Mouse (Mus musculus) right cerebral cortex, adult 18-20 months (tissue): ENCODE data around the gene Eps8l2.
"Not testable (repeated sequence)": the region's sequence is repeated elsewhere in the genome, so short reads cannot be mapped to it uniquely, and the experiment has no call there.

Source experiments
- DNase-seq: peaks from one replicate; pipeline ENCODE4 v3.0.0; 2022; ENCODE audit warnings: mixed read lengths

The Eps8l2 gene

DNA sequence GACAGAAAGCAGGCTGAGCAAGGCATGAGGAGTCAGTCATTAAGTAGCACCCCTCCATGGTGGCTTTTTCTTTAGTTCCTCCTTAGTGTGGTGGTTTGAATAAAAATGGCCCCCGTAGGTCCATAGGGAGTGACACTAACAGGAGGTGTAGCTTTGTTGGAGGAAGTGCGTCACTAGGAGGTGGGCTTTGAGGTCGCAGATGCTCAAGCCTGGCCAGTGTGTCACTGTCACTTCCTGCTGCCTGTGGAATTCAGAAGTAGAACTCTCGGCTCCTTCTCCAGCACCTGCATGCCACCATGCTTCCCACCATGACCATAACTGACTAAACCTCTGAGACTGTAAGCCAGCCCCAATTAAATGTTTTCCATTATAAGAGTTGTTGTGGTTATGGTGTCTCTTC lies 28.7 kb downstream of the Eps8l2 start:
- no peak for DNase-seq

- DNase-seq = no peak
Observed at GRCm38 (mm10) chr7:141369918-141370317, 31.2 kb downstream of the Eps8l2 start.

GRCm38 (mm10) chr7:141371942-141372595 lies 33.4 kb downstream of the Eps8l2 start:
- no peak for DNase-seq

DNA sequence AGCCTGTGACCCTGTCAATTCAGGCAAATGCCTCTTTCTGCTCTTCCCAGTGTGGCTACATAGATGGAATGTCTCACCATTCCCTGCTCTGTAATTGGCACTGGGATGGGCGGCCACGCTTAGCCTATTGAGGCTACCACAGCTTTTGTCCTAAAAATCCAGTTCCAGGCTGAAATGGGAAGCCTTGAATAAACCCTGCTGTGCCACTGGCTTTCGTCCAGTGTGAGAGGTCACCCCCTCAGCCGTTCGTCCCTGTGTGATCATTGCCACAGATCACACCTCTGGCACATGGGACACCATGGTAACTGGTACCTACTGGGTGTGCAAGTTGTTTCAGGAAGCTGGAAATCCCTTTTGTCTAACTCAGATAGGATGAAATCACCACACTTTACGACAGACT lies 34.9 kb downstream of the Eps8l2 start:
- no peak for DNase-seq

DNA sequence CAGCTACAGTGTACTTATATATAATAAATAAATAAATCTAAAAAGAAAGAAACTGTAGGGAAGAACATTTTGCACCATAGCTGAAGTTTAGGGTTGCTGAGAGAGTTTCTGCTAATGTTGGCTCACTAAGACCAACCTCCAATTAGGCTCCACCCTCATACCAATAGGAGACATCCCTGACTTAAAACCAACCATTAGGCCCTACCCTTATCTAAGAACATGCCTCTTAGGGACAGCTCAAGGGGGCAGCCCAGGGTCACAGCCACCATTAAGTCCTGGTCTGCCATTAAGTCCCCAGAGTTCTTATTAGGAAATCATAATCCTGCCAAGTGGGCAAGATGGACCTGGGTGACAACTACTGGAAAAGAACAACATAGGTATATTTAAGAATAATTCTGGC lies 35.7 kb downstream of the Eps8l2 start:
- DNase-seq = no peak

DNA sequence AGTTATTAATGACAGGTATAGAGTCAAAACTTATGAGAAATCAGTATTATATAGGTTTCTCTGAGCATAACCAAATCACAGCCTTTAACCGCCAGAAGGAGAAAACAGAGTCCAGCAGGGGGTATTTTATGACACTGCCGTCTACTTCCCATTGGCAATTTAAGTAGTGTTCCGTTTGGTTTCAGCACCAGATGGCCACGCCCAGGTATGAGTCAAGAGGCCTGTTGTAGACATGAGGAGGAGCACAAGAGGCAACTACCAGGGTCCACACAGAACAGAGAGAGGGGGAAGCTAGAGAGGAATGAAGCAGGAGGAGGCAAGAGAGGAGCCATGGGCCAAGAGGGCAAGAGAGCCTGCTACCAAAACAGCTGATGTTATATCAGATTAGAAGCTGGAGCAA lies 40.9 kb downstream of the Eps8l2 start:
- no peak for DNase-seq

DNA sequence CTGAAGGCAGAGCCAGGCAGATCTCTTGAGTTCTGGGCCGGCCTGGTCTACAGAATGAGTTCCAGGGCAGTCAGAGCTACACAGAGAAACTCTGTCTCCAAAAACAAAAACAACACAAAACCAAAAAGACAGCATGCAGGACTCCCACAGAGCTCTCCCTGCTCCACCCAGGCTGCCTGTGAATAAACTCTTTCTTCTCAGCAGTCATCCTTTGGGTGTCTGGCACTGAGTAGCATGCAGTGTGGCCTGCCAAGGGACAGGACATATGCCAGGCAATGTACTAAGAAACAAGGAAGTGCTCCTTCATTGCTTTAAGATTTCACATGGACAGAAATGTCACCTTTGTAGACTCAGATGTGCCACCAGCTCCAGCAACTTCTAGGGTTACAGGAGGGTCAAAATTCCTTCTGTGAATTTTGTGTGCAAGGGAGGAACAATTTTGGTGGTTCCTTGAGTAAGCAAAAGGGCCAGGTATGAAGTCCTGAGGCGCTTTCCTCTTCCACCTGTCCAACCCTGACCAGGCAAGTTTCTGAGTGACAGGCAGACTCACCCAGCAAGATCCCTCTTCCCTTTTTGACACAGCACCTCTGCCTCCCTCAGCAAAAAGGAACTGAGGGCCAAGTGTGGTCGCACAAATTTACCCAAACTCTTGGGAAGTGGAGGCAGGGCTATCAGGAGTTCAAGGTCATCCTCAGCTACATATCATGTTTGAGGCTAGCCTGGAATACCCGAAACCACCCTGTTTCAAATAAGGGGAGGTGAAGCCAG lies 42.6 kb downstream of the Eps8l2 start:
- DNase-seq = peak; percentile 24

DNA sequence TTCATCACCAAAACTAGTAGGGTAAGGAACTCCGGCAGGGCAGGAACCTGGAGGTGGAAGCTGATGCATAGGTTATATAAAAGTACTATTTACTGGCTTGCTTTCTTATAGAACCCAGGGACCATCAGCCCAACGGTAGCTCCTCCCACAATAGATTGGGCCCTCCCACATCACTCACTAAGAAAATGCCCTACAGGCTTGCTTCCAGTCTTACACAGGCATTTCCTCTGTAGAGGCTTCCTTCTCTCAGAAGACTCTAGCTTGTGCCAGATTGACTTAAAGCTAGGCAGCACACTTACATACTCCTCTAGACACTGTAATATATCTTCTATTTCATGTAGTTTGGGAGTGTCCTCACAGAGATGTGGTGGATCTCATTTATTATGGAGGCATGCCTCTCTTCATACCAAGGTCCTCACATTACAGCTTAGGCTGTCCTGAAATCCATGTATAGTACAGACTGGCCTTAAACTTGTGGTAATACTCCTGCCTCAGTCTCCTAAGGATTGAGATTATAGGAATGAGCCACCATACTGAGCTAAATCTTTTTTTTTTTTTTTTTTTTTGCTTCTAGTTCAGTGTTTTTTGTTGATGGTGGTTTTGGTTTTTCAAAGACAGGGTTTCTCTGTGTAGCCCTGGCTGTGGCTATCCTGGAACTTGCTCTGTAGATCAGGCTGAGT lies 49.3 kb downstream of the Eps8l2 start:
- no peak for DNase-seq

DNA sequence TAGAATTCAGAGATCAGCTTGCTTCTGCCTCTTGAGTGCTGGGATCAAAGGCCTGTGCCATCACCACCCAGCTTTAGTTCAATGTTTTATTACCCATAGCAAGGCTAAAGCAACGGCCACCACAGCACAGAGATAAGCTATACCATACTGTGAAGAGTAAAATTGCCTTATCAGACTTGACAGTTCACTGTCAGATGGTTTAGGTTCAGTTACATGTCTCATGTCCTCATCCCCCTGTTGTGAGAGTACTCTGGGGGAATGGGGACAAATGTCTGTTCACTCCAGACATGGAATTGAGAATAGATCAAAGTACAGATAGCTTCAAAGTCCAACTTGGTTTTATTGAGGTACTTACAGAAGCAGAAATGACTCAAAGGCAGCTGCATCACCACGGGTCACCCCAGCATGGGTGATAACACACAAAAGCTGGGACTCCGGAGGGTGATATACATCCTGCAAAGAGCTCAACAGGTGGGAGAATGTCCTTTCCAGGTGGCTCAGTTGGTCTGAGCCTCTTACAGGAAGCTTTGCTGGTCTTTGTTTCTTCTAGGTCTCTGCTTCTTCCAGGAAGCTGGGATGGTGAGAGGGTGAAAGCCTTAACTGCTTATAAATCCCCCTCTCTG lies 49.9 kb downstream of the Eps8l2 start:
- no peak for DNase-seq

DNA sequence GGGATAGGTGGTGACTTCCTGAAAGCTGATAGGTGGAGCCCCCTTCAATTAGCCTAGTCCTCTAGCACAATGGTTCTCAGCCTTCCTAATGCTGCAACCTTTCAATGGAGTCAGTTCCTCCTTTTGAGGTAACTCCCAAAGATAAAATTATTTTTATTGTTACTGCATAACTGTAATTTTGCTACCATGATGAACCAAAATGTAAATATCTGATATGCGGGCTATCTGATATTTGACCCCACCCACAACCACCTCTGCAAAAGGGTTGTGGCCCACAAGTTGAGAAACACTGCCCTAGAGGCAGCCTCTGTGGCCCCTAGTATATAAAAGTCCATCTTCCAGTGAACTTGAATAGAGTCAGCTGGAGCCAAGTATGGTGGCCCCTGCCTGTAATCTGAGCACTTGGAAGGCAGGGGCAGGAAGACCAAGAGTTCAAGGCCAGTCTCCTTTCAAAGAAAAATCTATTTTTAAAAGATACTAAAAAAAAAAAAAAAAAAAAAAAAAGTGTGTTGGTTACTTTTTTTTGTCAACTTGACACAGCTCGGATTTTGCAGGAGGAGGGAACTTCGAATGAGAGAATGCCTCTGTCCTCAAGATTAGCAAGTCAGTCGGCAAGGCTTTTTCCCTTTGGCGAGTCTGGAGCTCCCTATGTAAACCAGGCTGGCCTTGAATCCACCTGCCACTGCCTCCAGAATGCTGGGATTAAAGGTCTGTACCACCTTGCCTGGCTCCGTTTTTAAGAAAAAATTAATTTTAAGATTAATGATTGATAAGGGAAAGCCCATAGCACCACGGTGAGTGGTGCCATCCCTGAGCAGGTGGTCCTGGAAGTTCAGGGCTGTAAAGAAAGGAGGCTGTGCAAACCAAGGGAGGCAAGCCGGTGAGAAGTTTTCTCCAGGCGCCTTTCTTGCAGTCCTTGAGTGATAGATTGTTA lies 51.9 kb downstream of the Eps8l2 start:
- no peak for DNase-seq

DNA sequence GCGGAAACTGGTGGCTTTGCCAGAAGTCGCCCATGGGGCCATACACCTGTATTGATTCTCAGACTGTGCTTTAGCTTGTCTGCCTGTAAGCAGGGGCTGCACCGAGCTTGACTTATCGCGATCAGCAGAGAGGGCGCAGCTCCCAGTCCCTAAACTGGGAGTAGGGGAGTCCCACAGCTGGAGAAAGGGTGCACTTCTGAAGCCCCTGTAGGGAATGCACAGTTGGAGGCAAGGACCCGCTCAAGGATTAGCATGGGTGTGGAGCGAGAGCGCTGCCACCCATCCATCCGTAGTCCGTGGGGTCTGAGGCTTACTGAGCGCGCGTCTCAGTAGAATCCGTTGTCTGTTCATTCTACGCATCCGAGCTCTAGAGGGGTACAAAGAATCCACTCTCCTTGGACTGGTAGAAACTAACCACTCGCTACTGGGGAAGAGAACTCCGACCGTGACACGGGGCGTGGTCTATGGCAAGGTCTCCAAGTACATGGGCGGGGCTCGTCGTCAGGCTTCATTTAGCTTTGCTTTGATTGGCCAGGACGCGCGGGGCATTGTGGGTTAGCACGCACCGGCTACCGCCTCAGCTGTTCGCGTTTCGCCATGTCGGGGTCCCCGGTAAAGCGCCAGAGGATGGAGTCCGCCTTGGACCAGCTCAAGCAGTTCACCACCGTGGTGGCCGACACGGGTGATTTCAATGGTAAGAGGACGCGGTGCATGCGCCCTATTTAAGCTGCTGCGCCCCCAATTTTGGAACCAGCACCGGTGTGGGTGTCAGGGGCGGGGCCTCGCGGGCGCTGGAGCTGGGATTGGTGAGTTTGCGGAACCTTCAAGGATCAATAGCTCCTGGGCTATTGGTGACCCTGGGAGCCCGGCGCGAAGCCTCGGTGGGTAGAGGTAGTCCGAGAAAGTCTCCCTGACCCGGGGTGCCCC lies 53.2 kb downstream of the Eps8l2 start, which contains the start of gene Taldo1:
Taldo1 (plus strand) TSS at position 575 of the 927 bp plus-strand sequence.
- DNase-seq = peak; percentile 97

DNA sequence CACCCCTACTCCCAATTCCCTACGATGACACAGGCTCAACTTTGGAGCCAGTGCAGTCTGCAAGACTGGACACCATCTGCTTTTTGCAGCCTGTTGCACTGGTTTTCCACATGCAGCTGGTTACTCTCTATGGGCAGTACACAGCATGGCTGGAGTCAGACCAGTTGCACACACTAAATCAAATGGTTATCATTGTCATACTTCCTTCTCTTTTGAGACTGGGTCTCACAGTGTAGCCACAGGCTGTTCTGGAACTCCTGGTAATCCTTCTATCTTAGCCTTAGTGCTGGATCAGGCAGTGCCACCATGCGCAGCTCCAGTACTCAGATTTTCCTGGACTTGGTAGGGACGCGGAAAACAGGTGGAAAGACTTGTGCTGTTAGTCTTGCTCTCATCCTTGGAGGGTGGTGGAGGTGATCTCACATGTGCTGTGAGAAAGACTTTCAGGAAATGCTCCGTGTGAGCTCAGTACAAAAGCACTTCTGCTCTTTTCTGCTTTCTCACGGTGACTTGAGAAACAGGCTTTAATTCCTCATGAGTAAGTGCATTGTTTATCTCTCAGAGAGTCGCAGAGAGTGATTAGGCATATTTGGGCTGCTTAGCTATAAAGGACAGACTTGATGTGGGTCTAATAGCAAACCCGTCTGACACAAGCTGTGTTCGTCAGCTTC lies 54.0 kb downstream of the Eps8l2 start:
- DNase-seq = no peak

DNA sequence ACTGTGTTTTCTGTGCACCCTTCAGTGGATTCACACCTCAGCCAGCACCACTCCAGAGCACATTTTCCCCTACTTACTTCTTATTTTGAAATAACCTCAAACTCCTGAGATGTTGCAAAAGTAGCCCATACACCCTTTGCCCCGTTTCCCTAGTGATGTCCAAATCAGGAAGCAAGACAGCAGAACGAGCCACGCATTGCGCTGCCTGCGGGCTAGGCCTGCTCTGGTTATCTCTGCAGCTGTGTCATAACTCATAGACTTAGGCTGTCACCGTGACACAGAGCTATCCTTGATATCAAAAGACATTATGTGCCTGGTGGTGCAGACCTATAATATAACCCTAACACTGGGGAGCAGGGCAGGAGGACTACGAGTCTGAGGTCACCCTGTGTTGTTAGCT lies 55.5 kb downstream of the Eps8l2 start:
- no peak for DNase-seq

- DNase-seq = no peak
Observed at GRCm38 (mm10) chr7:141394771-141395170, 56.1 kb downstream of the Eps8l2 start.

GRCm38 (mm10) chr7:141395348-141395747 lies 56.7 kb downstream of the Eps8l2 start:
- no peak for DNase-seq

GRCm38 (mm10) chr7:141403305-141403704 lies 64.6 kb downstream of the Eps8l2 start:
- DNase-seq = no peak

GRCm38 (mm10) chr7:141405466-141405865 lies 66.8 kb downstream of the Eps8l2 start:
- DNase-seq = no peak

DNA sequence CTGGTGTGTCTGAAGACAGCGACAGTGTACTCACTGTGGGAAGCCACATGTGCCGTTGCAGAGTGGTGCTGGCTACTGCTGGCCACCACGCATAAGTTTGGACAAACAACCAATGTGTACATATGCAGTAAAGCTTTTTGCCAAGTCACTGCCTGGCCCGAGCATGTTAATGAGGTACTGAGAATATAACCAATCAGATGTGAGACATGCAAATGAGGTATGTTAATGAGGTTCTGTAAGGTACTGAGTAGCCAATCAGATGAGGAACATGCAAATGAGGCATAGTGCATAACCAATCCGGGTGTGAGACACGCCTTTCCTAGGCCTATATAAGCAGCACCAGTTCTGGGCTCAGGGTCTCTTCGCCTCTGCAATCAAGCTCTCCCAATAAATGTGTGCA lies 69.0 kb downstream of the Eps8l2 start:
- not testable (repeated sequence) for DNase-seq

GRCm38 (mm10) chr7:141408833-141409232 lies 70.2 kb downstream of the Eps8l2 start:
- peak; percentile 86 for DNase-seq

GRCm38 (mm10) chr7:141410631-141411030 lies 72.0 kb downstream of the Eps8l2 start:
- no peak for DNase-seq

- no peak for DNase-seq
Observed at GRCm38 (mm10) chr7:141411667-141412066, 73.0 kb downstream of the Eps8l2 start.
